Mouse (Mus musculus): ENCODE measurements around the gene Actr10. TPM values are rescaled to one million over a fixed set of nuclear protein-coding genes. Genes with fewer than 3 reads are reported as not detected.

Gene Actr10
- polyA plus RNA-seq, 1 experiment: 95.6 TPM

Other genes with a start within 250 kb of the Actr10 start
- 48.4 and 49.7 TPM in 2 replicates for gene Frmd6, start 112.3 kb upstream of the Actr10 start, polyA plus RNA-seq (2012; rRNA removed)
- gene Psma3, start 36.8 kb downstream of the Actr10 start, polyA plus RNA-seq (2012; rRNA removed): 240 and 288 TPM in 2 replicates
- gene Arid4a, start 78.1 kb downstream of the Actr10 start, polyA plus RNA-seq (2012; rRNA removed): 12.9 and 17.4 TPM in 2 replicates
- not detected in 2 replicates for gene Tomm20l, start 173.6 kb downstream of the Actr10 start, polyA plus RNA-seq (2012; rRNA removed)
- 29.6 and 35.3 TPM in 2 replicates for gene Timm9, start 198.8 kb downstream of the Actr10 start, polyA plus RNA-seq (2012; rRNA removed)
- gene 2700049A03Rik, start 199.0 kb downstream of the Actr10 start, polyA plus RNA-seq (2012; rRNA removed): 4.7 and 5.1 TPM in 2 replicates